Mouse (Mus musculus) cortical plate, adult 2 months (tissue): ENCODE results near the gene Phc2.
A peak's percentile ranks its signal among the peaks of the same experiment; 100 is the strongest.

ENCODE experiments used
- CTCF ChIP-seq: fragments of 200-500 bp; IDR thresholded peaks from 2 replicates; pipeline ENCODE4 v1.5.1; 2011; ENCODE audit warnings: mild to moderate bottlenecking, control low read depth, low read length; ENCODE audit not compliant: insufficient read depth; ENCODE audit errors: extremely low read depth
- POLR2A ChIP-seq: fragments of 200-500 bp; IDR thresholded peaks from 2 replicates; pipeline ENCODE4 v1.6.1; 2011; ENCODE audit warnings: mild to moderate bottlenecking, low read length, control low read depth; ENCODE audit not compliant: insufficient read depth; ENCODE audit errors: extremely low read depth

DNA sequence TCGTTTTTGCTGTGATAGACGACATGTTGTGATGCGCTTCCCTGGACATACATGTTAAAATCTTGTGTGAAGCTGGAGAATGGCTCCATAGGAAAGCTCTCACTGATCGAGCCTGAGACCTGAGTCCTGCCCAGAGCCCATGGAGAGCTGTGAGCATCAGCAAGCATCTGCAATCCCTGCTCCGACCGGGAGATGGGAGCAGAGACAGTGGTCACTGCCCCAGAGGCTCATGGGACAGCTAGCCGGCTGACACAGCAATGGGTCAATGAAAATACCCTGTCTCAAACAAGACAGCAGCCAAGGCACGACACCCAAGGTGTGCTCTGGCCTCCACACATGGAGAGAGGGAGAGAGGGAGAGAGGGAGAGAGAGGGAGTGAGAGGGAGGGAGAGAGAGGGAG is 26.6 kb downstream of the Phc2 start:
- TF ChIP-seq POLR2A (no peak), CTCF (peak; percentile 23; the same call in 1 of the 2 replicates)
